Mouse (Mus musculus): Measurements from ENCODE around the gene Vtcn1. TPM values are rescaled to one million over a fixed set of nuclear protein-coding genes. Genes with fewer than 3 reads are reported as not detected.
A peak's percentile ranks its signal among the peaks of the same experiment; 100 is the strongest.

The Vtcn1 gene
- 0.09 and 0.19 TPM in 2 replicates for polyA plus RNA-seq (2015; fragmentation: Nextera tagmentation; extraction: Ambion mirVana)

DNA sequence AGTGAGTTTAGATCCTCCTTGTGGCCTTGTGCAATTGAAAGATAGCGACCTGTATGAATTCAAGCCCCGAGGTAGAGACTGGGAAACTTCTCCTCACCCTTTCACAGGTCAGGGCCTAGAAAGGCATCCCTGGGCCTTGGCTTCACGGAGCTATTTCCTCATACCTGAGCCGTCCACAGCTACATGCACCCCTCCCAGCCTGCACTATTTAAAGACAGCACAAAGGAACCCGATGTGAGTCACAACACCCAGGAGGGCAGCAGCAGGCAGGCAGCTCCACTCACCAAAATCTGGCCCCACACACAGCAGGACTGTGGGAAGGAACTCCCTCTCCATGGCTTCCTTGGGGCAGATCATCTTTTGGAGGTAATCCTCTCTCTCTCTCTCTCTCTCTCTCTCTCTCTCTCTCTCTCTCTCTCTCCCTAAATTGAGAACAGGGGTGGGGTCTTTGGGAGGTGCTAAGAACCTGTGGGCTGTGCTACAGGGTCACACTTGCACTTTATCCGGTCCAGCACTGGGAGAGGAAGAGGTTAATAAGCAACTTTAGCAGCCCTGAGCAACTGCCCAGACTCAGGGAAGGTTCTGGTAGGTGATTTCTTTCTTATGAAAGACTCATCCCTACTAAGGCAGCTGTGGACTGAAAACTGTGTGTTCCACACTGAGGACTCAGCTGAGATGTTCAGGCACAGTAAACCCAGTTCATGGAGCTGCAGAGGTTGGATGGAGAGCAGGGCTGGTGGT lies at the start of gene Vtcn1:
TSS of gene Vtcn1 (plus strand) at position 235 of the 741 bp plus-strand sequence.
- no peak for ATAC-seq (ENCODE audit: extremely low read depth, insufficient number of reproducible peaks, low FRiP score, low TSS enrichment)
- no peaks in the 10 kb centered on the region for H3K27me3 ChIP-seq (replicated peaks)
- no peaks in the 10 kb centered on the region for H3K9me3 ChIP-seq
- H3K4me1 ChIP-seq: peaks cover 8% of the 10 kb centered on the region
- no peak within 1 kb of the TSS for H3K9ac ChIP-seq
- H3K4me3 ChIP-seq: no peak within 1 kb of the TSS
- no peak within 1 kb of the TSS for H3K27ac ChIP-seq (replicated peaks)
- H3K36me3 ChIP-seq: no peaks in the 10 kb centered on the region
- H3K4me2 ChIP-seq: no peak within 1 kb of the TSS
- WGBS: 30% methylated on average over 6 of the region's 6 CpGs

DNA sequence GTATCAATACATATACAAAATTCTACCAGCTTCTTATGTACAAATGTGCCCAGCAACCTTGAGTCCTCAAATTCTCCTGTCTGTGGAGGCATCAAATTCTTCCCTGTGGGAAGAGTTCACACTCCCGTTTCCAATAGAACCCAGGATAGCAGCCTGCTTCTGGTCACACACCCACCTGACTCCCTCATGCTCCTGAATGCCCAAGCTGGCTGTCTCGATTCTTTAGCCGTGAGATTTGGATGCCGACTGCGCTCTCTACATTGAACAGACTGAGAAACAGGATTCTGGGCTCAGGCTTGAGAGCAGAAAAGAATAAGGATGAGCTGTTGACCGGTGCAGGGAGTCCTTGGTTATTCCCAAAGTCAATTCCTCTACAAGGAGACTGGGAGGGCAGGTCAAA lies 48.3 kb upstream of the Vtcn1 start:
- Histone ChIP-seq H3K27me3 (replicated peaks) (no peaks in the 10 kb centered on the region), H3K4me2 (no peak overlapping the region), H3K9ac (no peak overlapping the region), H3K27ac (replicated peaks) (no peak overlapping the region), H3K4me1 (peaks cover 11% of the 10 kb centered on the region; the same call in 1 of the 2 replicates), H3K4me3 (no peak overlapping the region), H3K9me3 (no peaks in the 10 kb centered on the region), H3K36me3 (no peaks in the 10 kb centered on the region)
- ATAC-seq (ENCODE audit: extremely low read depth, insufficient number of reproducible peaks, low FRiP score, low TSS enrichment): no peak
- WGBS: 79% methylated on average over 6 of the region's 6 CpGs

DNA sequence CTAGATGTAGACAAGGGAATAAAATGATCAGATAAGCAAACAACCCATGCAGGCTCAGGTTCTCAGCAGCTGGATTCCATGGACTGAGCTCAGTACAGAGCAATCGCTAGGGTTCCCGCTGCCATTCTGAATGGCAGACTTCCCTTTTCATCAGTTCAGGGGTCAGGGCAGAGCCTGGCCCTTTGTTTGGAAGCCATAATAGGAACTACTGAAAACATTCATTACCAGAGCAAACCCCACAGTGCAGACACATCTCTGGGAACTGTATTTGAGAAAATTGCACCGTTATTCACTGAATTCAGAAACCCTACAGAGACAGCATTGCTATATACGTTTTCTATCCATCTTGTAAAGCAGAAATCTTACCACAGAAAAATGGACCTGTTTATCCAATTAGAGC lies 47.7 kb upstream of the Vtcn1 start:
- Histone ChIP-seq H3K27me3 (replicated peaks) (no peaks in the 10 kb centered on the region), H3K9me3 (no peaks in the 10 kb centered on the region), H3K4me2 (no peak overlapping the region), H3K4me3 (no peak overlapping the region), H3K9ac (no peak overlapping the region), H3K4me1 (peaks cover 11% of the 10 kb centered on the region; the same call in 1 of the 2 replicates), H3K36me3 (no peaks in the 10 kb centered on the region), H3K27ac (replicated peaks) (no peak overlapping the region)
- 80% methylated on average over 4 of the region's 4 CpGs for WGBS
- ATAC-seq (ENCODE audit: extremely low read depth, insufficient number of reproducible peaks, low FRiP score, low TSS enrichment): no peak

DNA sequence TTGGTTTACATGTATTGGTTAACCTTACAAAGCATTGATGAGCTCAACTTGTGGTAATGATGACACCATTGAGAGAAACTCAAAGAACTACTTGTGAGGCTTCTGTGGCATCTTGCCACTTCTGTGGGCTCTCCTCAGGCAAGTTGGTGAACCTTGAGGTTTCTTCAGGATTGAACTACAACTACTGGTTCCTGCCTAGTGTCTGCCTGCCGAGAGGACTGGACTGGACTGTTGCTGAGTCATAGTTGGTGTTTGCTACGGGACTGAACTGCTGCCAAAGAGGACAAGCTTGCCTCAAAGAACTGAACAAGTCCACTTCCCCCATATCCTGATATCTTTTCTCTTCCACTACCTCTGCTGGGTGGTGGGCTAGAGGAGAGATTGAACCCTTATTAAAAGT lies 39.2 kb upstream of the Vtcn1 start:
- Histone ChIP-seq H3K4me1 (no peaks in the 10 kb centered on the region), H3K27me3 (replicated peaks) (no peaks in the 10 kb centered on the region), H3K4me3 (no peak overlapping the region), H3K4me2 (no peak overlapping the region), H3K27ac (replicated peaks) (no peak overlapping the region), H3K9ac (no peak overlapping the region), H3K9me3 (no peaks in the 10 kb centered on the region), H3K36me3 (no peaks in the 10 kb centered on the region)
- WGBS: 45% methylated on average over 2 of the region's 2 CpGs
- no peak for ATAC-seq (ENCODE audit: extremely low read depth, insufficient number of reproducible peaks, low FRiP score, low TSS enrichment)

DNA sequence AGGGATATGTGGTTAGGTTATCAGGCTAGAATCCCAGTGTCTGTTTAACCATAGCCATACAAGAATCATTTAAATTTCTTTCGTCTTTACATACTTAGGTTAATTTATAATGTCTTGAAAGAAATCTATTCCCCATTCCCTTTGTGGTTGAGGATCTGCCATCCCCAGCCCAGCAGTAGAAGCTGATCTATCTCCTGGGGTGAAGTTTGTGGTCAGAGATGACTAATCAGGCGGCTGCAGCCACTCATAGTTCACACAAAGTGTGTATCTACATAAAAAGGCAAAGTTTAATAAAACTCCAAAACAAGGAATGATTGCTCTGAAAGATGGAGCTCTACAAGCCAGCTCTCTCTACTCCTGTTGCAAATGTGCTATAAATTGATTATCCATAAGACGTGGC lies 33.6 kb upstream of the Vtcn1 start:
- no peak overlapping the region for H3K9ac ChIP-seq
- 79% methylated on average over 3 of the region's 3 CpGs for WGBS
- no peak overlapping the region for H3K27ac ChIP-seq (replicated peaks)
- no peak overlapping the region for H3K4me3 ChIP-seq
- H3K27me3 ChIP-seq (replicated peaks): no peaks in the 10 kb centered on the region
- H3K4me1 ChIP-seq: no peaks in the 10 kb centered on the region
- H3K36me3 ChIP-seq: no peaks in the 10 kb centered on the region
- H3K4me2 ChIP-seq: no peak overlapping the region
- no peak for ATAC-seq (ENCODE audit: extremely low read depth, insufficient number of reproducible peaks, low FRiP score, low TSS enrichment)
- H3K9me3 ChIP-seq: no peaks in the 10 kb centered on the region

DNA sequence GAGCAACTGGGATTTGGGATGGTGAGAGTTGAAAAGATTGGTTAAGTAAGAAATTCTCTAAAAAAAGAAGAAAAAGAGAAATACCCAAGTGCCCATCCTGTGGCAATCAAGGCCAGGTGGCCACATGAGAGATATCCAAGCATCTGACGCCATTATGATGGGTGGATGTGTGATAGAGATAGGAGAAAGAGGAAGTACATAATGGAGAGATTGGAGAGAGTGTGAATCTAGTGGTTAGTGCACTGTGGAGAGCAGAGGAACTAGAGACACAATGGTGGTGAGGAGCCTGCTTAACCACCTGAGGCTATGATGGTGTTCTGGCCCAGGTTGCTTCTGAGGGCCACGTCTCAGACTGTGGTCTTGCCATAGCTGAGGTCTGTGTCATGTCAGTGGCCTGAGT lies 31.9 kb upstream of the Vtcn1 start:
- Histone ChIP-seq H3K4me2 (no peak overlapping the region), H3K4me3 (no peak overlapping the region), H3K9ac (no peak overlapping the region), H3K4me1 (no peaks in the 10 kb centered on the region), H3K36me3 (no peaks in the 10 kb centered on the region), H3K27me3 (replicated peaks) (no peaks in the 10 kb centered on the region), H3K9me3 (no peaks in the 10 kb centered on the region), H3K27ac (replicated peaks) (no peak overlapping the region)
- ATAC-seq (ENCODE audit: extremely low read depth, insufficient number of reproducible peaks, low FRiP score, low TSS enrichment): no peak
- WGBS: 64% methylated on average over 2 of the region's 2 CpGs

DNA sequence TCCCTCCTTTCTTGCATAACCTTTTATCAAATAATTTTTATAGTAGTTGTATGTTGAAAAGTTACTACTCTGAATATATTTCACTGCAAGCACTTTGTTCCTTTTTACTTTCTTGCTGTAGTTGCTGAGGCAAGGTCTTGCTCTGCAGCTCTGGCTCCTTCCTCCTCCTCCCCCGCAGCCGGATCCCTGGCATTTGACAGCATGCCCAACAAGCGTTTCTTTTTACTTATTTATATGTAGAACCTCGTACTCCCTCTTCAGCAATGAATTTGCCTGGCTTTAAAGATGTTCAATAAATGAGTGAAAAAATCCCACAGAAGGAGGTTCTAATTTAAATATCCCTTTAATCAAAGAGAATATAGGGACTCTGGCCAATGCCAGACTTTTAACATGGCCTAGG lies 28.7 kb upstream of the Vtcn1 start:
- H3K27me3 ChIP-seq (replicated peaks): no peaks in the 10 kb centered on the region
- H3K36me3 ChIP-seq: no peaks in the 10 kb centered on the region
- no peak overlapping the region for H3K4me3 ChIP-seq
- ATAC-seq (ENCODE audit: extremely low read depth, insufficient number of reproducible peaks, low FRiP score, low TSS enrichment): no peak
- no peak overlapping the region for H3K9ac ChIP-seq
- no peak overlapping the region for H3K4me2 ChIP-seq
- 67% methylated on average over 4 of the region's 4 CpGs for WGBS
- no peaks in the 10 kb centered on the region for H3K9me3 ChIP-seq
- no peak overlapping the region for H3K27ac ChIP-seq (replicated peaks)
- H3K4me1 ChIP-seq: no peaks in the 10 kb centered on the region

DNA sequence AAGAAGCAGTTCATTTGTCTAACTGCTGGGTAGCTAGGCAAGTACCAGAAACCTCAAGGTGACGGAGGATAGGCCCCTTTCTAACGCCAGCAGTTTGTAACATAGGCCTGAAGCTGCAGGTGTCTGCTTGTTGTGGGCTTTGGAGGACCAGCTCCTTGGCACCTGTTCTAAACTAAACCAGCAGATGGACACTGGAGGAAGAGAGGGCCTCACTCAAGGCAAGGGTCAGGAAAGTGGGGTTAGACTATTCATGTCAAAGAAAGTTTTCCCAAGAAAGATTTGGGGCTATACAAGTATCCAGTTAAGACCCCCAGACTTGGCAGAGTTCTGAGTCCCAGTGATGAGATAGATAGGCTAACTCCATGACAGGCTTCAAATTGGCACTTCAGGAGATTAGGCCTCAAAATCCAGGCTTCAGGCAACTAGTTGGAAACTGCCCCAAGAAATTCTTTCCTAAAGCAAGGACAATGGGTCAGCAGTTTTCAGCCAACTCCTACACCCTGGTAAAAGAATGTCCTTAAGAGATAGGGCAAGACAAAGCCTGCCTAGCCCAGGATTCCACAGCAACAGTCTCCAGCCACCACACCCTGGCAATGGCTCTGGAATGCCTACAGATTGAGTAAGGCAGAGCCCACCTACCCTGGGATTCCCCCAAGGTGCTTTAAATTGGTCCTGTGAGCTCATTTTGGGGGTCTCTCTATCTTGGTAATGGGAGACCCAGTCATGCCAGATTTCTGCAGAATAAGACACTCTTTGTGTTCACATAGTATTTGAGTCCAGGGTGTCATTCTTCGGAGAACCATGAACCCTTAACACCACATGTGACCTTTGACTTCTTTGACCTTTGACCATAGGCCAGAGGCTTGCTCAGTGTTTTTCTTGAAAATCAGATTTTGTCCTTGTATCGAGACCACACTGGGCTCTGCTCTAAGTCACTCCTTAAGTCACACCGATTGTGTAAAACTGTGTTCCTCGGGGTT lies 27.8 kb upstream of the Vtcn1 start:
- Histone ChIP-seq H3K27me3 (replicated peaks) (no peaks in the 10 kb centered on the region), H3K9ac (no peak overlapping the region), H3K4me3 (no peak overlapping the region), H3K9me3 (no peaks in the 10 kb centered on the region), H3K4me2 (no peak overlapping the region), H3K36me3 (no peaks in the 10 kb centered on the region), H3K4me1 (no peaks in the 10 kb centered on the region), H3K27ac (replicated peaks) (no peak overlapping the region)
- WGBS: 81% methylated on average over 6 of the region's 6 CpGs
- no peak for ATAC-seq (ENCODE audit: extremely low read depth, insufficient number of reproducible peaks, low FRiP score, low TSS enrichment)

DNA sequence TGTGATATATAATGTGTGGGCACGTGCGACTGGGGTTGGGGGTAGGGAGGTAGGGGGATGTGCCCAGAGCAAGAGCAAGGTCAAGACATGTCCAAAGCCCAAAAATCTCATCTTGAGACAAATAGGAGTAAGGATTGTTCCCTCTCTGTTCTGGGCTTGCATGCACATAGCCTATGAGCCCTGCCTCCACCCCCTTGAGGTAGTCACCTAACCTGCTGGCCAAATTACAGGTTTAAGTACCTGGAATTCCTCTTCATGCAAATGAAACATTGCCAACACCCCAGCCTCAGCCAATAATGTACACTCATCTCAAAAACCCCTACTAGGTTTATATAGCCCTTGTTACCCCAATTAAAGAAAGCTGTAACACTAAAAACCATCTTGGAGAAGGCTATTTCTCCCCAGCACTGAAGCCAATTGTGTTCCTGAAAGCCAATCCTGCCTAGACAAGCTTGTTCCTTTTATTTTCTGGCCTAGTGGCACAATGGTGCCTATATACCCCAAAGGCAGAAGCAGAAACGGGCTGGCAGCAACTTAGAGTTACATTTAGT lies 26.3 kb upstream of the Vtcn1 start:
- H3K4me3 ChIP-seq: no peak overlapping the region
- H3K27me3 ChIP-seq (replicated peaks): no peaks in the 10 kb centered on the region
- H3K27ac ChIP-seq (replicated peaks): no peak overlapping the region
- 88% methylated on average over 3 of the region's 3 CpGs for WGBS
- ATAC-seq (ENCODE audit: extremely low read depth, insufficient number of reproducible peaks, low FRiP score, low TSS enrichment): no peak
- no peak overlapping the region for H3K4me2 ChIP-seq
- H3K9ac ChIP-seq: no peak overlapping the region
- no peaks in the 10 kb centered on the region for H3K9me3 ChIP-seq
- no peaks in the 10 kb centered on the region for H3K36me3 ChIP-seq
- no peaks in the 10 kb centered on the region for H3K4me1 ChIP-seq

DNA sequence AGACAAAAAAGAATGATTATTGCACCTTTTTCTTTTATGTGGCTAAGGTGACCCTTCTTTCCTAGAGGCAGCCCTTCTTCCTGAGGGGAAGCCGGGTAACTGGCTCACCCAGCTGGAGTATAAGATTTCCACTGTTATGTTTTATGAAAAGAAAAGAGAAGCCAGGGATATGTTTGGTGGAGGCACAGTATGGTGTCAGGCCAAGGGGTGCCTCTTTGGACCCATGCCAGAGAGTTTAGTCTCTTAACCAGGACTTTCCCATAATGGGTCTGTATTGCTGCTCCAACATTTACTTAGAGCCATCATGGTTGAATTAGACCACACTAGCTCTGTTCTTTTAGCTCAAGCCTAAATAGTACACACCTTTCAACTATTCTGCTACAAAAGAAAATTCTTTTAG lies 20.3 kb upstream of the Vtcn1 start:
- 56% methylated on average over 1 of the region's 1 CpGs for WGBS
- ATAC-seq (ENCODE audit: extremely low read depth, insufficient number of reproducible peaks, low FRiP score, low TSS enrichment): no peak; the same call in 1 of the 2 replicates
- H3K4me2 ChIP-seq: peak overlapping the region; percentile 28
- no peaks in the 10 kb centered on the region for H3K36me3 ChIP-seq
- H3K4me3 ChIP-seq: no peak overlapping the region
- no peaks in the 10 kb centered on the region for H3K27me3 ChIP-seq (replicated peaks)
- peaks cover 17% of the 10 kb centered on the region for H3K4me1 ChIP-seq
- H3K9me3 ChIP-seq: no peaks in the 10 kb centered on the region
- no peak overlapping the region for H3K9ac ChIP-seq
- no peak overlapping the region for H3K27ac ChIP-seq (replicated peaks)

DNA sequence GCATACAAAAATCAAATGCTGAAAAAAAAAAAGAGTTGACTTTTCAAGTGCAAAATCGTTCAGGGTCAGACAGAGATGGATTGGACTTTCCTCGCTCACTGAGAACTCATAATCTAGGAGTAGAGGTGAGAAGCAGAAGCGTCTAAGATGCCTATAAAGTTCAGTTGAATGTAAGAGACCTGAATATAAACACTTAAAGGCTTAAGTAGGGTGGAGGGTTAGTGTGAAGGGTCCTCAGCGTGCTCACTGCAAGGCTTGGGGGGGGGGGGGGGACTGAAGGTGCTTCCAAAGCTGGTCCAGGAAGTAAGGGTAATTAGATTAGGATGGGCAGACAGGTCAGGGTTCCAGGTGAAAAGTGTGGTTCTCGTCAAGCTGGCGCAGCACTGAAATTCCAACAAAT lies 19.3 kb upstream of the Vtcn1 start:
- Histone ChIP-seq H3K4me1 (peaks cover 17% of the 10 kb centered on the region), H3K4me2 (no peak overlapping the region), H3K4me3 (no peak overlapping the region), H3K9ac (no peak overlapping the region), H3K27ac (replicated peaks) (peak overlapping the region; percentile 48; the same call in 1 of the 2 replicates), H3K9me3 (no peaks in the 10 kb centered on the region), H3K36me3 (no peaks in the 10 kb centered on the region), H3K27me3 (replicated peaks) (no peaks in the 10 kb centered on the region)
- WGBS: 49% methylated on average over 6 of the region's 6 CpGs
- no peak for ATAC-seq (ENCODE audit: extremely low read depth, insufficient number of reproducible peaks, low FRiP score, low TSS enrichment)
